Mouse (Mus musculus): ENCODE data around the gene Art3.

DNA sequence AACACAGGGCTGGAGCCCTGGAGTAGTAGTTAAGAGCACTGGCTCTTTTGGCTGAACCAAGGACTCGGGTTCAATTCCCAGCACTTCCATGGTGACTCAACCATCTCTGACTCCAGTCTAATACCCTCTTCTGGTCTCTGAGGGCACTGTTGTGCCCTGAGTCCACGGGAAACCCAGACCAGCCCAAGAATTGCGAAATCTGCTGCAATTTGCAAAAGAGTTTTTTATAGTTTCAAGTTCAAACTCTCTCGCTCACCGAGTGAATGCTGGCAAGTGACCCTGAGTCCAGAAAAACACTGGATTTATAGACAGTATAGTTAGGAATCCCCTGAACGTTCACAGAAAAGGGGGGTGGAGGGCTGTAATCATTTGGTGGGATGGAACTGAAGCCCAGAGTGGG lies 38.8 kb downstream of the Art3 start:
- TF ChIP-seq CTCF (IDR thresholded peaks at IDR 0.05; ENCODE audit: low read depth), result no peak
- no peak for TF ChIP-seq EP300 (IDR thresholded peaks at IDR 0.05; ENCODE audit: low read depth)

Measured in heart, postnatal 0 days (tissue).